Mouse (Mus musculus) embryonic stem cell, embryonic (primary cell): ENCODE results near the gene Tnfsf14.

Experiments
- CTCF ChIA-PET, 4 experiments: fragments of 300-600 bp in 2 of 4; fragments of 350-600 bp in 2 of 4; sonication (Branson Sonifier 250); formaldehyde crosslinking; loops; one replicate each; lab custom pipeline; 2022; ENCODE audit warnings: inconsistent platforms in 2 of 4; lab: Charles Lee
- POLR2A ChIA-PET, 4 experiments: fragments of 300-600 bp in 2 of 4; fragments of 350-600 bp in 2 of 4; sonication (Branson Sonifier 250); formaldehyde crosslinking; loops; one replicate each; lab custom pipeline; 2022; ENCODE audit warnings: antibody characterized with exemption in 4 of 4, inconsistent platforms in 1 of 4; lab: Charles Lee

Gene Tnfsf14

DNA sequence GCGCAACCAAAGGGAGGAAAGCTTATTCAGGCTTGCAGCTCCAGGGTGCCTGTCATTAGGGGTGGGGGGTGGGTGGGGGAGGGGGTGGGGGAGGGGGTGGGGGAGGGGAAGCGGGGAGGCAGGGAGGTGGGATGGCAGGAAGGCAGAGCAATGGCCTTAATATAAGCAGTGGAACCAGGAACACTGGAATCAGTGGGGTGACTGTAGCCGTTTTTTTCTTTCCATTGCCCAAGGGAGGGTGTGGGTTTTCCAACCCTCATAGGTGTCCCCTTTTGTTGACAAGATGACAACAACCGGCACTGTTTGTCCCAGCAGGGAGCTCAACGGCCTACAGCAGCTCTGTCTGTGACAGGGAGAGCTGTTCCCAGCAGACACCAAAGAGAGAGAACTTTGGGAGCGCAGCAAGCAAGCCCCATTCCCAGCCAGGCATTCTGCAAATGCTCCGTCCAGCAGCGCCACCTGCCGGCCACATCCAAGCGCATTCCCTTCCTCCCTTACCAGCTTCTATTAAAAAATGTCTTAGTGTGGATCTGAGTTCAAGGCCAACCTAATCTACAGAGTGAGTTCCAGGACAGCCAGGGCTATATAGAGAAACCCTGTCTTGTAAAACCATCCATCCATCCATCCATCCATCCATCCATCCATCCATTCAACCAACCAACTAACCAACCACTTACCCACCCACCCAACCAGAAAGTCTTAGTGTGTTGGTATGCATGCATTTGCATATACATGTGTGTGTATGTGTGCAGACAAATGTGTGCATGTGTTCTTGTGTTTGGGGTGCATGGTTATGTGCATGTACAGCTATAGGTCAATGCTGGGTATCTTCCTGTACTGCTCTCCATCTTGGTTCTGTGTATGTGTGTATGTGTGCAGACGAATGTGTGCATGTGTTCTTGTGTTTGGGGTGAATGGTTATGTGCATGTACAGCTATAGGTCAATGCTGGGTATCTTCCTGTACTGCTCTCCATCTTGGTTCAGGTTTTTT lies 26.9 kb downstream of the Tnfsf14 start:
- ChIA-PET CTCF (interaction anchor here (0.5 to 2.9 kb wide), 67 partner anchors 13 to 1276 kb away, joined by 3 to 36 read pairs (median 4); partner anchors contain the start of genes Alkbh7 (in 3 of the 4), Gpr108 (in 2 of the 4), Cd70 (in 1 of the 4) and Crb3 (in 1 of the 4)), POLR2A (interaction anchor here in 3 of 4 experiments (0.7 to 2.2 kb wide), 20 partner anchors 13 to 170 kb away, joined by 3 to 12 read pairs (median 4); partner anchors contain the start of genes Alkbh7 (in 1 of the 3), Gm17949 (in 1 of the 3), Gpr108 (in 1 of the 3) and Gtf2f1 (in 1 of the 3))

DNA sequence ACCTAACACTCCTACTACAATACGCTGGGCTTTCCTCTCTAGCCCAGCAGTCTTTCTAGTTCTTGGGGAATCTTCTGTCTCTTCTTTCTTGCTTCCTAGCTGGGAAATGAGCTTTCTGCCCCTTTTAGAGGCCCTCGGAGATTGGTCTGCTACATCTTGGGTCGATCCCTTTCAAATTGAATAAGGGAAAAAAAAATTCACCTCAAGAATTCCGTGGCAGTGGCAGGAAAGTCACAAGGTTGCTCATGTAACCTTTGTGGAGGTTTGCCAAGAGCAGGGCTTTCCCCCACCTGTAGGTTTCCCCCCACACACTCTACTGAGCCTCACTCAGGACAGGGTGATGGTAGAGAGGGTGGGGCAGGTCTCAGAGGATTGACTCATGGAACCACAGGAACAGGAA lies 40.2 kb downstream of the Tnfsf14 start:
- ChIA-PET POLR2A (no interaction called here), CTCF (no interaction called here)

DNA sequence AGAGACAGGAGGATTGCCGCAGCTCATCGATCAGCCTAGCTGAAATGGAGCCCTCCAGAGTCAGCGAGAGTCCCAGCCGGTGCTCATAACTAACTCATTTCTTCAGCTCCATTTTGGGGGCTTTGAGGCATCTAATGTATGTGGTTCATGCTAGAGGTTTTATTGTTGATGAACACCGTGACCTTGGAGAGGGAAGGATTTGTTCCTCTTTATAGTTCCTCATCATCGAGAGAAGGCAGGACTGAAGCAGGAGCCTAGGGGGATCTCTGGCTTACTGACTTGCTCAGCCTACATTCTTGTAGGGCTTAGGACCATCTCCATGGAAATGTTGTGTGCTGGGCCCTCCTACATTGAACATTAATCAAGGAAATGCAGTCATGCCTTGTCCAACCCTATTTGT lies 41.0 kb downstream of the Tnfsf14 start:
- ChIA-PET CTCF (interaction anchor here in 1 of 4 experiments (1.7 kb wide), 1 partner anchor 14 kb away, joined by 7 read pairs; no protein-coding TSS in a partner anchor), POLR2A (interaction anchor here in 1 of 4 experiments (0.6 kb wide), 1 partner anchor 390 kb away, joined by 3 read pairs; no protein-coding TSS in a partner anchor)

DNA sequence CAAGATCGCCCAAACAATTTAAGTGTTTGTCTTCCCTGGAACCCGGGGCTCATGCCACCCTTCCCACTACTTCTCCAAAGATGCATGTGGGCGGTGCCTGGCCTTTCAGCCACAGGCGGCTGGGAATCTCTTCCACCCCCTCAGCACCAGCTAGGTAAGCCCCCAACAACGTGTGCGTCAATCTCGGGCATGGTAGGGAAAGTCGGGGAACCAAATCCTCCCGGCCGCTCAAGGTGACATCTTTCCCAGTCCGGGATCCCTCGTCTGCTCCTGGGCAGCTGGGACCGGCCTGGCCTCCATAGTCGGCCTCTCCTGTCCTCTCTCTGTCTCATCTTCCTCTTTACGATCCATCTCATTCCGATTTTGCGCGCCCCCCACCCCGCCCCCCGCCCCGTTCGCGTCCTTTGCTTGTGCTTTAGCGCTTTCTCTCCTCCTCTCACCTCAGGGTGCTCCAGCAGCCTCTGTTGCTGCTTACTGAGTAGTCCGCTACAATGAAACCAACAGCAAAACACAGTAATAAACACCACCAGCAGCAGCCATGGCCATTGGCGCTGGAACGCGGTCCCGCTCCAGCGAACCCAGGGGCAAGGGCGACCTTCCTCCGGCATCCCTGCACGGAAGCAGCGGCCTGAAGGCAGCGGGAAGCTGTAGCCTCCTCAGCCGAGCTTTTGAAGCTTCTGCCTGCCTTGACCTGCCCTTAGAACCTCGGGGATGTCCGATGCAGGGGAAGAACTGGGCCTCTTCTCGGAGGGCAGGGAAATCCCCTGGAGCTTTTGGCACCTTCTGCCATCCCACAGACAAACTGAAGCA lies 44.8 kb downstream of the Tnfsf14 start, which contains the start of gene Cd70:
Gene Cd70 (minus strand): TSS at position 784 of the 810 bp plus-strand sequence.
- CTCF ChIA-PET: interaction anchor here in 3 of 4 experiments (1.0 to 1.2 kb wide), 4 partner anchors 10 to 53 kb away, joined by 3 to 5 read pairs (median 4); no protein-coding TSS in a partner anchor
- POLR2A ChIA-PET: interaction anchor here in 1 of 4 experiments (0.6 to 1.6 kb wide), 4 partner anchors 26 to 137 kb away, joined by 3 to 5 read pairs (median 4); partner anchors contain the start of genes Khsrp and Tnfsf9

DNA sequence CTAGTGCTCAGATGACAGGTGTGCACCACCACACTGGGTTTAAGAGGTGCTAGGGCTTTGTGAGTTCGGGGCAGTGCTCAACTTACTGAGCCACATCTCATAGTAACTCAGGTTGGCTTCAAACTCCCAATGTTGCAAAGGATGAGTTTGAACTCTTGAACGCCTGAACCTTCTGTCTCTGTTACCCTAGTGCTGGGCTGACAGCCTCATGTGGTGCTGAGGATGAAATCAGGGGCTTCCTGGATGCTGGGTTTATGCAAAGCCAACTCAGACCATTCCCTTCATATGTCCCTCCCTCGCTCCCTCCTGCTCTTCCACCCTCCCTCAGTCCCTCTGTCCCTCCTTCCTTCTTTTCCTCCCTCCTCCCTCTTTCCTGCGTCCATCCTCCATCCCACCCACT lies 45.6 kb downstream of the Tnfsf14 start:
- ChIA-PET POLR2A (interaction anchor here in 1 of 4 experiments (0.6 to 1.1 kb wide), 3 partner anchors 27 to 136 kb away, joined by 3 to 5 read pairs (median 3); partner anchors contain the start of gene Tnfsf9), CTCF (interaction anchor here in 1 of 4 experiments (1.1 kb wide), 1 partner anchor 19 kb away, joined by 3 read pairs; no protein-coding TSS in a partner anchor)

DNA sequence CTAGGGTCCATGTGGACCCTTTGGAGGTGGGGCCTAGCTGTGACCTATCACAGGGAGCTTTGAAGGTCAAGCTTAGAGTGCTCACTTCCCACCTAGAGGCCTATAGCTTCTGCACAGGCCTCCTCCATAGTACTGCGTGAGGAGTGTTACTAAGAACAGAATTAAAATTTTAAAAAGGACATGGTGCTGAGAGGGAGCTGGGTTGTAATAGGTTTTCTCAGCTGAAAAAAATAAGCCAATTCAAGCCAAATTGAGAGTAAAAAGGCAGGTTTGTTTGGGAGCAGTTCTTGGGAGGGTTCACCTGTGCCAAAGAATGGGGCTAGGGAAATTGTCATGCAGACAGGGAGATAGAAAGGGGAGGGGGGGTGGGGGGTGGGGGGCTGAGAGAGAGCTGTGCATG lies 48.9 kb downstream of the Tnfsf14 start:
- ChIA-PET POLR2A (interaction anchor here in 3 of 4 experiments (0.6 to 1.5 kb wide), 5 partner anchors 23 to 543 kb away, joined by 3 to 6 read pairs (median 3); no protein-coding TSS in a partner anchor), CTCF (interaction anchor here (0.5 to 1.5 kb wide), 5 partner anchors 22 to 74 kb away, joined by 3 to 7 read pairs (median 4); no protein-coding TSS in a partner anchor)

DNA sequence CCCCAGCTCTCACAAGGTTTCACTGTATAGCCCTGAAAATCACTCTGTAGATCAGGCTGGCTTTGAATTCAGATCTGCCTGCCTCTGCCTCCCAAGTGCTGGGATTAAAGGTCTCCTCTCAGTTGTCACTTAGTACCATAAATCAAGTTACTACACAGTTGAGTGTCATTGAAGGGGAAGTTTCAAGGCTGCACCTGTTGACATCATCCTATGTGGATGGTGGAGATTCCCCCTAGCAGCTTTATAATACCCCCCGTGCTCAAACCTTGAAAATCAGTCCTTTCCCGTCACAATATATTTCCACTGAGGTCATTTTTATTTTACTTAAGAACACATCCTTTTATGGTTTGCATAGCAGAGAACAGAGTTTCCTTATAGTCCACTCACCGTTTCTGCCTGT lies 50.3 kb downstream of the Tnfsf14 start:
- ChIA-PET CTCF (interaction anchor here in 3 of 4 experiments (0.6 to 1.5 kb wide), 3 partner anchors 23 to 76 kb away, joined by 4 to 8 read pairs (median 7); no protein-coding TSS in a partner anchor), POLR2A (interaction anchor here in 1 of 4 experiments (0.6 kb wide), 1 partner anchor 25 kb away, joined by 7 read pairs; no protein-coding TSS in a partner anchor)

DNA sequence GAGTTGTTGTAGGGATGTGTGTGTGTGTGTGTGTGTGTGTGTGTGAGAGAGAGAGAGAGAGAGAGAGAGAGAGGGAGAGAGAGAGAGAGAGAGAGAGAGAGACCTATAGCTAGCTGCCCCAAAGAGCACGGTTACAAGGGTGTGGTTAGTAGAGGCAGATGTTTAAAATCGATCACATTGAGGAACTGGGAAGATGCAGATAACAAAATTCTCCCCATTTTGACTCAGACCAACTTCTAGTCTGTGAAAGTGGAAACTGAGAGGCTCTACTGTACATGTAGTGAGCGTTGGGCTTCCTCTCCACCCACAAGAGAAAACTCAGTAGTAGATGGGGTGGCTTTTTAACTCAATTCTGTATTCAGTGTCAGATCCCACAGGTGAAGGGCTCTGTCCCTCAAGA lies 54.3 kb downstream of the Tnfsf14 start:
- POLR2A ChIA-PET: no interaction called here
- CTCF ChIA-PET: interaction anchor here in 1 of 4 experiments (0.7 kb wide), 1 partner anchor 418 kb away, joined by 6 read pairs; no protein-coding TSS in a partner anchor
